Mouse (Mus musculus) heart, postnatal 0 days (tissue): ENCODE data around the gene Xab2.

Experiments used
- CTCF ChIP-seq: IDR thresholded peaks from 2 replicates; pipeline ENCODE4 v1.5.1; 2016; ENCODE audit warnings: antibody characterized with exemption, control low read depth, low read depth
- EP300 ChIP-seq: IDR thresholded peaks from 2 replicates; pipeline ENCODE4 v1.6.1; 2016; ENCODE audit warnings: antibody characterized with exemption, low read depth

DNA sequence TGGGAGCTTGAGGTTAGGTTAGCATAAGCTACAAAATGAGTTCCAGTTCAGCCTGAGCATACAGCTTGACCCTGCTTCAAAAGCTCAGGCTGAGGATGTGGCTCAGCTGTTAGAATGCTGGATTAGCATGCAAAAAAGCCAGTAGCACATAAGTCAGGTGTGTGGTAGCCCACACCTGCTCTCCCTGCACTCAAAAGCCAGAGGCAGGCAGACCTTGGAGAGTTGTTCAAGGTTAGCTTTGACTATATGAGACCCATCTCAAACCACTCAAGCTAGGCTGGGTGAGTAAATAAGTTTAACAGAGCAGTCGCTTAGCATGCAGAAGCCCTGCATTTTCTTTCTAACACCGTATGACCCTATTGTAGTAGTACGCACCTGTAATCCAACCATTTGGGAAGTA lies 46.6 kb downstream of the Xab2 start:
- TF ChIP-seq CTCF = no peak
- no peak for TF ChIP-seq EP300
